Mouse (Mus musculus) testis, adult 2 months (tissue): ENCODE measurements around the gene Gimd1.

Experiments used
- CTCF ChIP-seq: fragments of 200-500 bp; IDR thresholded peaks from 2 replicates; pipeline ENCODE4 v1.5.1; 2012; ENCODE audit warnings: low read depth, mild to moderate bottlenecking, inconsistent platforms, low read length, moderate library complexity; ENCODE audit not compliant: control insufficient read depth, insufficient read depth, insufficient replicate concordance
- POLR2A ChIP-seq: fragments of 200-500 bp; IDR thresholded peaks from 2 replicates; pipeline ENCODE4 v1.6.1; 2012; ENCODE audit warnings: low read depth, mild to moderate bottlenecking, inconsistent platforms, low read length, moderate library complexity; ENCODE audit not compliant: control insufficient read depth

GRCm38 (mm10) chr3:132582339-132582738, 47.3 kb upstream of the Gimd1 start:
- no peak for TF ChIP-seq CTCF
- TF ChIP-seq POLR2A: no peak
